Mouse (Mus musculus) inflammation-experienced regulatory T-cells (primary cell): ENCODE measurements around the gene Btbd35f5. TPM values are rescaled to one million over a fixed set of nuclear protein-coding genes. Genes with fewer than 3 reads are reported as not detected.

ENCODE experiments used
- polyA plus RNA-seq, 2 experiments: library from polyadenylated mRNA; unstranded; fragments of 100-300 nt; shearing (Covaris generic); gene quantifications; one replicate each; pipeline ENCODE4 v1.2.1; 2017

Btbd35f5 gene
- not detected for polyA plus RNA-seq

DNA sequence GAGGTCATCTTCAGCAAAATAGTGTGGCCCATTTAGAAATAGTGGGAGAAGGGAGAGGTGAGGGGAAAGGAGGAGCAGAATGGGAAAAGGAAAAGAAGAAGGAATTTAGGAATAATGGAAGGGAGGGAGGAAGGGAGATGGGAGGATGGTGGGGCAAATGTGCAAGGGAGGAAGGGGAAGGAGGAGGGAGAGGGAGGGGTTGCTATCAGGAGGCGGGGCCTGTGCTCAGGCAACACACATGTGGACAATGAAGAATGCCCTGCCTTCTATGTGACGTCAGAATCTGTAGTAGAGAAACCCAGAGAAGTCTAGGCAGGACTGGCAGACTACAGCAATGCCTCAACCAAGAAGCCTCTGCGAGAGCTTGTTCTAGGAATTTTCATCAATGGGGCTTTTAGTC is at the start of gene Btbd35f5:
Btbd35f5 (plus strand) TSS at position 301 of the 400 bp plus-strand sequence.

DNA sequence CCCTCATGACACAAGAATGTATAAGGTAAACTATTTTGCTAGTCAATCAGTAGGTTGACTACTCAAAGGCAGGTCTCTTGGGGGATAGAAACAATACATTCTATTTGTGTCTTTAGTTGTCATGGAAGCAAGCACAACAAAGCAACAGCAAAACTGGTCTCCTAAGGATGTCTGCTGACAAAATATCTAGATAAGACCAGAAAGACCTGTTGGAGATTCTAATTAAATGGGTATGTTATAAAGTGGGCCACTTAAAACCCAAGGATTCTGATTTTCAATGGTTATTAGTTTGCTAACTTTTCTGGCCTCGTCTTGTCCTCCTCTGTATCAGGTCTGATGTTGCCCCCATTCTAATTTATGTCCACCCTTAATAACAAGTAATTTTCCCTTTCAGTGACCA is 32.2 kb upstream of the Btbd35f5 start, which contains the start of gene Gm21789:
Gm21789 (plus strand) TSS at position 301 of the 400 bp plus-strand sequence.

Other genes starting within 250 kb of the Btbd35f5 start
- gene Btbd35f21, start 247.8 kb upstream of the Btbd35f5 start, polyA plus RNA-seq, result not detected
- not detected for gene Btbd35f30, start 79.3 kb upstream of the Btbd35f5 start, polyA plus RNA-seq
- not detected for gene Gm21789, start 32.1 kb upstream of the Btbd35f5 start, polyA plus RNA-seq